Mouse (Mus musculus) embryo, embryonic 10.5 days (tissue): ENCODE results near the gene Setd7.

Experiments used
- DNase-seq: peaks from one replicate; pipeline ENCODE4 v3.0.0-alpha.2; 2015; ENCODE audit warnings: low spot score

The Setd7 gene

GRCm38 (mm10) chr3:51475706-51476105, 85.0 kb downstream of the Setd7 start:
- DNase-seq, result no peak

- no peak for DNase-seq
Measured at GRCm38 (mm10) chr3:51468530-51468929, 92.1 kb downstream of the Setd7 start.
